Mouse (Mus musculus): ENCODE measurements around the gene Pitpnm2. TPM values are rescaled to one million over a fixed set of nuclear protein-coding genes. Genes with fewer than 3 reads are reported as not detected.

Pitpnm2 gene
- polyA plus RNA-seq (2015; fragmentation: Nextera tagmentation; extraction: Ambion mirVana) = 2.3 and 2.9 TPM in 2 replicates

DNA sequence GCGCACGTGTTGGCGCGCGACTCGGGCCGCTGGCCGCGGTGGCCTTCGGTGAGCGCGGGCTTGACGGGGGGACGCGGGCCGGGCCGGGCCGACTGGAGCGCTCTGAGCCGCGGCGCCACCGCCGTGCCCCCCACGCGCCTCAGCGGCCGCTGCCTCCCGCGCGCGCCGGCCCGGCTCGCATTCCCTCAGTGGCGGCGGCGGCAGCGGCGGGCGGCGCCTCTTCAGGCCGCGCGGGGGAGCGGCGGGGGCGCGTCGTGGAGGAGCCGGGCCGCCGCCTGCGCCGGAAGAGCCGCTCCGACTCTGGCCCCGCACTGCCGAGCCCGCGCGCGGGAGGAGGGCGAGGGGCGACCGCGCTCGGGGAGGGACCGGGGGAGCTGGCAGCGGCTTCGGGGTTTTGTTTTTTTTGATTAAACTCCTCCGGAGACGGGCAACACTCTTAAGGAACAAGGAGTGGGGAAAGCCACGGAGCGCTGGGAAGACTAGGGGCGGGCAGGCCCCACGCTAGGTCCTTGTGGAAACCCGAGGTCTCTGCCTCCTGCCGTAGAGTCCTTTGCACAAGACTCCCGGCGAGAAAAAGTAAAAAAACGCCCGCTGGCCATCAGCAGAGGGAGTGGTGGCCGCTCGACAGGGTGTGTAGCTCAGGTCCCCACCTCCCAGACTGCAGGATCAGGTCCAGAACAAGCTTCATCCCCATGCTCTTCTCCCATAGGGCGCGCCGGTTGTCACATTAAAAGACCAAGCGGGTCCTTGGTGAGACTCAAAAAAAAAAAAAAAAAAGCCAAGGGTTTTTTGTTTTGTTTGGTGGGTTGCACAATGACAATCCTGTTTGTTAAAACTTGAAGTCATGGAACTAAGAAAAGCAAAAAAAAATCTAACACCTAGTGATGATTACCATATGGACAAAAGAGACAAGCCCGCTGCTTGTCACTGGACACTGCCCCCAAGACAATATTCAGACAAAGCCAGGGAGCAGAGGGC lies at the start of gene Pitpnm2:
Gene Pitpnm2 (minus strand): TSS at position 147 of the 978 bp plus-strand sequence.

DNA sequence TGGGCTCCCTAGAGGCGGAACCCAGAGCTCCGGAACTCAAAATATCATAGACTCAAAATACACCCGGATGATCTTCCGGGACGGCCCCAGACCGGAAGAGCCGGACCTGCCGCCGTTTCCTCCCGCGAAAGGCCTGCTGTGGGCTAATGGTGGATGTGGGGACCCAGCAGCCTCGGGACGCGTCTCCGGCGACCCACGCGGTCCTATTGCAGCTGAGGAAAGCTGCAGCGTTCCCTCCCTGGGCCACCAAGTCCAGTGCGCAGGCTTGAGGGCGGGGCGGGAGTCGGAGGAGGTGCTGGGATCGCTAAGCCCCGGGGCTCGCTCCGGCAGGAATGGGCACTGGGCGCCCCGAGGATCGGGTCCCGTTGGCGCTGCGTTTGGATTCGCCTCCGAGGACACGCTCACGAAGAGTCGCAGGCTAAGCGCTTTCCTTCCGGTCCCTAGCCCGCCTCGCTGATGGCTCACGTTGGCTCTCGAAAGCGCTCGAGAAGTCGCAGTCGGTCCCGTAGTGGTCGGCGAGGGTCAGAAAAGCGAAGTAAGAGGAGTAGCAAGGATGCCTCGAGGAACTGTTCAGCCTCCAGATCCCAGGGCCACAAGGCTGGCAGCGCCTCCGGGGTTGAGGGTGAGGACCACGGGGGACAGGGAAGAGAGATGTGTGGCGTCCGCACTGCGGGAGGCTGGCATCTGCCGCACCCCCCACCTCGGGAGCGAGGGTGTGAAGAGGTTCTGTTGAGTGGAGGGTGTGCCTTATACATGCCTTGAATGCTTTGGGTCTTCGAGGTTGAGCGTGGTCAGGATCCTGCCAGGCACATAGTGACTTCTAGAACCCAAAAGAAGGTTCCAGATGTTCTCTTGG lies 133.3 kb downstream of the Pitpnm2 start, which contains the start of gene Arl6ip4:
Gene Arl6ip4 (plus strand): TSS at position 100 of the 856 bp plus-strand sequence.

DNA sequence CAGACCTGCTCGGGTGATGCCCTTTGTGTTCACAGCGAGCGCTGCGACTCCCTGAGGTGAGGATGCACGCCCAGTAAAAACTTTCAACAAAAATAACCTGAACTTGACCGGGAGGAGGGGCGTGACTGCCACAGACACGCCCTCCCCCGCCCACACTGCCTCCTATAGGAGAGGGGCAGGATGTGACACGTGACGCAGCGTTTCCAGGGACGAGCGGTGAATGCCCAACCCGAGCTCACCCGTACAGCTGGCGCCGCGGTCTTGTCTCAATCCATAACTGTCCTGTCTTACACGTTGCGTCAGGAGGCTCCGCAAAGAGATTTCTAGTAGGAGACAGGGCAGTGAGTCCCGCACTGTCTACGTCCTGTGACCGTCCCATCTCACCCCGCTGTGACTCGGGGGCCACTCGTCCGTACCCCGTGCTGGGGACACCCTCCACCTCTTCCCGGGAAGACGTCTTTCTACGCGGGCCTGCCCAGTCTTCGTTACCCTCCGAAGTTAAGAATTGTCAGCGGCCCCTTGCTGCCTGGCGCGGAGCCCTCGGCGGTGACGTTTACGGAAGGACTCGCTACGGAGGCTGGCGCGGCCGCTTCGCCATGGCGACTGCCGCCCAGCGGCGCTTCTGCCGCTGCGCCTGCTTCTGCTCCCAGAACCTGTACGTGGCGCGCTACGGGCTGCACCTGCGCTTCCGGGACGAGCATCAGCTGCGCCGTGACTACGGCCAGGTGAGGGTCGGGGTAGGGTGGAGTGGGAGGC lies 137.6 kb downstream of the Pitpnm2 start, which contains the start of gene Ogfod2:
Gene Ogfod2 (plus strand): TSS at position 556 of the 756 bp plus-strand sequence.

DNA sequence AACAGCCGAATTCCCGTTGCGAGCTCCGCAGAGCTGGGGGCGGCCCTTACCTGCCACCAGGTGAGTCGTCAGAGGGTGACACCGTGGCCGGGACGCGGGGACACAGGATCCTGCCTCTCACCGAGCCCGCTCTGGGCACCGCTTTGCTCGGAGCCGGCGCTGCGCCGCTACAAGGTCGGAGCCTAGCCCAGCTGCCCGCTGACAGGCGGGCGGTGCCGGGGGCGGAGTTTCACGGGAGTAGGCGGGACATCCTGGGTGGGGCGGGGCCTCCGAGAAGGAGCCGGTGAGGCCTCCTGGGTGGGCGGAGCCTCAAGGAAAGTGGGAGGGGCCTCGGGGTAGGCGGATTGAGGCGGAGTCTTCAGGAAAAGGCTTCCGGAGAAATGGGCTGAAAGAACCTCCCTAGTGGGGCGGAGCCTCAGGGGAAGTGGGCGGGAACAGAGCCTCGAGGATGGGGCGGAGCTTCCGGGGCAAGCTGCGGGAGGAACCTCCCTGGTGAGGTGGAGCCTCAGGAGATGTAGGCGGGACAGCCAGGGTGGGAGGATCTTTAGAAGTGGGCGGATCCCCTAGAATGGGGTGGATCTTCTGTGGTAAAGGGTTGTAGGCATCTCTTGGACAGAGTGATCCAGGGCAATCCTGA lies 153.8 kb downstream of the Pitpnm2 start, which contains the start of gene Abcb9:
Gene Abcb9 (minus strand): TSS at position 203 of the 637 bp plus-strand sequence.

Other genes with a start within 250 kb of the Pitpnm2 start
- 14.6 and 17.0 TPM in 2 replicates for gene Vps37b, start 217.5 kb downstream of the Pitpnm2 start, polyA plus RNA-seq (2015; fragmentation: Nextera tagmentation; extraction: Ambion mirVana)
- 10.5 and 11.2 TPM in 2 replicates for gene Abcb9, start 154.0 kb downstream of the Pitpnm2 start, polyA plus RNA-seq (2015; fragmentation: Nextera tagmentation; extraction: Ambion mirVana)
- gene Ogfod2, start 137.5 kb downstream of the Pitpnm2 start, polyA plus RNA-seq (2015; fragmentation: Nextera tagmentation; extraction: Ambion mirVana) = 21.4 and 22.1 TPM in 2 replicates
- gene Arl6ip4, start 133.7 kb downstream of the Pitpnm2 start, polyA plus RNA-seq (2015; fragmentation: Nextera tagmentation; extraction: Ambion mirVana) = 93.1 and 93.9 TPM in 2 replicates
- gene Mphosph9, start 78.2 kb upstream of the Pitpnm2 start, polyA plus RNA-seq (2015; fragmentation: Nextera tagmentation; extraction: Ambion mirVana) = 5.4 and 6.6 TPM in 2 replicates
- gene 2810006K23Rik, start 78.3 kb upstream of the Pitpnm2 start, polyA plus RNA-seq (2015; fragmentation: Nextera tagmentation; extraction: Ambion mirVana) = 7.1 and 8.3 TPM in 2 replicates
- 39.0 and 40.0 TPM in 2 replicates for gene Cdk2ap1, start 113.3 kb upstream of the Pitpnm2 start, polyA plus RNA-seq (2015; fragmentation: Nextera tagmentation; extraction: Ambion mirVana)
- 60.5 and 63.2 TPM in 2 replicates for gene Sbno1, start 176.2 kb upstream of the Pitpnm2 start, polyA plus RNA-seq (2015; fragmentation: Nextera tagmentation; extraction: Ambion mirVana)
- gene Kmt5a, start 190.2 kb upstream of the Pitpnm2 start, polyA plus RNA-seq (2015; fragmentation: Nextera tagmentation; extraction: Ambion mirVana) = 54.2 and 58.2 TPM in 2 replicates
- gene Rilpl2, start 228.6 kb upstream of the Pitpnm2 start, polyA plus RNA-seq (2015; fragmentation: Nextera tagmentation; extraction: Ambion mirVana) = 19.2 and 24.8 TPM in 2 replicates
- 12.1 and 12.6 TPM in 2 replicates for gene Snrnp35, start 233.4 kb upstream of the Pitpnm2 start, polyA plus RNA-seq (2015; fragmentation: Nextera tagmentation; extraction: Ambion mirVana)